Mouse (Mus musculus) gastrocnemius, postnatal 25 days (tissue): ENCODE measurements around the gene Pkd1l1. TPM values are rescaled to one million over a fixed set of nuclear protein-coding genes. Genes with fewer than 3 reads are reported as not detected.

Experiments used
- DNase-seq: peaks from one replicate; pipeline ENCODE4 v3.0.0; 2022
- total RNA-seq, 2 experiments: library from RNA; stranded (reverse); gene quantifications; 1 replicate in 1 of 2; 2 replicates in 1 of 2; pipeline ENCODE4 v1.2.3; 2021

Gene Pkd1l1
- total RNA-seq, 2 experiments from 2014 or later: not detected

GRCm38 (mm10) chr11:8821403-8821802, 151.7 kb downstream of the Pkd1l1 start:
- DNase-seq: no peak

DNA sequence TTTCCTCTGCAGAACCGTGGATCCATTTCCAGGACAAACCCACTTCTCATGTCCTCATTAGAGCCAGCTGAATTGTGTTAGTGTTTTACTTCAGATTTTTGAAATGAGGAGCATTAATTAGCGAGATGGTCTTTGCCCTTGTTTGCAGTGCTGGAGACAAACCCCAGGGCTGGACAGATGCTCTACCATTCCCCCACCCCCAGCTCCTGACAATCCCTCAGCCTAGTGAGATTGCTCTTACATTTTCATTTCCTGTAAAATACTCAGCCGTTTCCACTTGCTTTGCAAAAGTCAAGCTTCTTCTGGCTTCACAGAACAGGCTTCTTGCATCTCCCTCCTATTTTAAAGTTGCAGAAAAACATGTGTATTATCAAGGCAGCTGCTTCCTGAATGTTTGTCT, 155.7 kb downstream of the Pkd1l1 start:
- DNase-seq: no peak

DNA sequence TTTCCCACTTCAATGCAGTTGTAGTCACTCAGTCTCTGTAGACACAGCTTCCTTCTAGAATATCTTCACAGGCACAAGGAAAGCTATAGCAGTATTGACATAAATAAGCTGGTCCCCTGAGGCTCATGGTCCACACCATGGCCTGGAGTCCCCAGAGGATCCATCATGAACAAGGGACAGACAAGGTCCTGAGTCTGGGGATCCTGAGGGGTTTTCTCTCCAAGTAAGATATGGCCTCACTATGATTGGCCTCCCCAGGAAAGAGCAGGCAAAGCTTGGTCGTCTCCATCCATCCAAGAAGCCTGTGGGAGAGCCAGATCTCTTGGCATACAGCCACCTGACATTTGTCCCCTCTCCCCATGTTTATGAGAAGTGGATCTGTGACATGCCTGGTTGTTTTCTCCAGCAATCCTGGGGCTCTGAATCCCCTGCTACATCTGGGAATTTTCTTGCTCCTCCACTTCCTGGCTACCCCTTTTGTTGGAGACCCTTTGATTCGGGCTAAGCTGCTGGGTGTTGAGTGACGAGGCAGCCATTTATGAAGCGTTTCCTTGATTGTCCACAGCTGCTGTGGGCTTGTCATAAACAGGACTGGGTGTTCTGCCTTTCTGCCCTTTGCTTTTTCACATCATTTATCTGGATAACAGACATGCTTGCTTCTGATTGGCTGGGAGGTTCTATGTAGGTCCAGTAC, 158.8 kb downstream of the Pkd1l1 start:
- DNase-seq: no peak

DNA sequence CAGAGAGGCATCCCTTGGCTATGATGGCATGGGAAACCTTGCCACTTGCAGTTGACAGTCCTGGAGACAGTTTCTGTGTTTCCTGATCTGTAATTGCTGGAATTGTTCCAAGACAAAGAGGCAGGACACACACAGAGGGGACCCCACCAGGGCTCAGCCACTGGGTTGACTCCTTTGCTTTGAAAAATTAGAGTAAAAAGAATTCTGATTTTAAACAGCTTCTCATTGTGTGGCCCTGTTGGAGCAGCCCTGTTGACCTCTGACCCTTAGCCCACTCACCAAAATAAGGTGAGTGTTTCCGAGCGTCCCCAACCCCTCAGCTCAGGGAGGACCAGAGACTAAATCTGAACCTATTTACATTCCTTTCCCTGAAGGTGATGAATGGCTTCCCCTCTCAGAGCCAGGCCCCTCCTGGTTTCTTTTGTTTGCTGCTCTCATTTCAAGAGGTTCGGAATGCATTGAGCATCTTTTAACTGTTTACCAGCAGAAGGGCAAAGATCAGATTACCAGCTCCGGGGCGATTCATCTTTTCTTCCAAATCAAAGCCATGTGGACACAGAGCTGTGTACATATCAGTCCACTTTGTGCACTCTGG, 161.5 kb downstream of the Pkd1l1 start:
- no peak for DNase-seq

DNA sequence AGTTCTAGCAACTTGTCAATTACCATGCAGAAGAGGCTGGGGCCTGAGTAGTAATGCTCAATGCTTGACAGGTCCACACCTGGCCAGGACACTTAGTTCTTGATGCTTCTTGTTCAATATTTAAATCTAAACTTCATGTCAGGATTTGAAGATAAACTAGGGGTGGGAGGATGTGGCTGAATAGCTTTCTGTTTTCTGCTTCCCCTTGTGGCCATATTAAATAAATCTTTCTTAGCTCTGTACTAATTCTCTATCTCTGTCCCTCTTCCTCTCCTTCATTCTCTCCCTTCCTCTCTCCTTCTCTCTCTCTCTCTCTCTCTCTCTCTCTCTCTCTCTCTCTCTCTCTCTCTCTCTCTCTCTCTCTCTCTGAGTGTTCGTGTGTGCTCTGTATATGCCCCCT, 163.4 kb downstream of the Pkd1l1 start:
- DNase-seq: no peak

GRCm38 (mm10) chr11:8807009-8807408, 166.1 kb downstream of the Pkd1l1 start:
- DNase-seq: no peak

- no peak for DNase-seq
These were observed 168.9 kb downstream of the Pkd1l1 start for GRCm38 (mm10) chr11:8804178-8804577.

GRCm38 (mm10) chr11:8797486-8797885, 175.6 kb downstream of the Pkd1l1 start:
- DNase-seq: no peak

DNA sequence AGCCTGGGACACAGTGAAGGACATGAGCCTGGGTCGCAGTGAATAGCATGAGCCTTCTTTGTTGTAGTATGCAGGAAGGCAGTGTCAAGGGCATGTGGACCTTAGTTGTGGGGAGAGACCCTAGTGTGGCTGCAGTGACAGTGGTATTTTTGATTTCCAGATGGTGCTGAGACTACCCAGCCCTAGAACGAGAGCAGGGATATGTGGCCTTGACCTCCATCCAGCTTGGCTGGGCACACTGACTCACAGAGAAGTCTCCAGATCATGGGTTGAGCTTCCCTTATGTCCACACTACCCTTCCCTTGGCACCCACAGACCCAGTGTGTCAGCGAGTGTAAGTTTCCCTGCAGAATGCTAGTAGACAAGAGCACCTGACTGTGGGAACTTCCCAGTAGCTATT, 178.0 kb downstream of the Pkd1l1 start:
- no peak for DNase-seq

GRCm38 (mm10) chr11:8792146-8792545, 180.9 kb downstream of the Pkd1l1 start:
- DNase-seq: no peak

- no peak for DNase-seq
These were observed 183.9 kb downstream of the Pkd1l1 start for GRCm38 (mm10) chr11:8789186-8789585.

- DNase-seq: no peak
These were observed 185.5 kb downstream of the Pkd1l1 start for GRCm38 (mm10) chr11:8787604-8788003.

GRCm38 (mm10) chr11:8784413-8784812, 188.7 kb downstream of the Pkd1l1 start:
- no peak for DNase-seq

- no peak for DNase-seq
These were observed 191.0 kb downstream of the Pkd1l1 start for GRCm38 (mm10) chr11:8782141-8782465.

- DNase-seq: no peak
These were observed 191.5 kb downstream of the Pkd1l1 start for GRCm38 (mm10) chr11:8781308-8782140.

DNA sequence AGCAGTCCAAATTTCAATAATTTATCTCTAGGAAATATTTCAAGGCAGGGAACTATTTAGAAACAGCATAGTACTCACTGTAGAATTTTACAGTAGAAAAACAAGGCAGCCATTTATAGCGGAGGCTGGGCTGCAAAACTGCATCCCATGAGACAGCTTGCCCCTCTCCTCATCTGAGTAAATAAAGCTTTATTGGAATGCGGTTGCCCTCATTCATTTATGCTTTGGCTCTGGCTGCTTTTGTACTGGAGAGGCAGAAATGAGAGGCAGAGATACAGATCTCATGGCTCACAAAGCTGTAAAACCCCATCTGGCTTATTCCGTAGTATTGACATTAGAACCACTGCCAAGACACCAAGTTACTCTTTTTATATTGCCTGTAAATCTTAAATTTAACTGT, 193.6 kb downstream of the Pkd1l1 start:
- DNase-seq: no peak

Other genes starting within 250 kb of the Pkd1l1 start
- gene Hus1, start 37.9 kb upstream of the Pkd1l1 start, total RNA-seq: 1 to 10 TPM; 7.4 to 8.0 TPM
- gene Gm11992, start 75.3 kb upstream of the Pkd1l1 start, total RNA-seq: not detected
- not detected for gene Sun3, start 75.7 kb upstream of the Pkd1l1 start, total RNA-seq
- gene Upp1, start 144.8 kb upstream of the Pkd1l1 start, total RNA-seq: 1 to 10 TPM in 1 of 2 experiments, under 1 TPM in 1; 0.23 to 1.7 TPM
- not detected for gene Abca13, start 218.7 kb upstream of the Pkd1l1 start, total RNA-seq